Mouse (Mus musculus) lung, postnatal 36 days (tissue): ENCODE measurements at regions not wholly inside any gene's neighbourhood (a gene's known extent, or its start where the extent isn't known, plus 50 kb on each side); places are given as distances from the start of the nearest gene placed in this dataset.
"Not testable (repeated sequence)": the region's sequence is repeated elsewhere in the genome, so short reads cannot be mapped to it uniquely, and the experiment has no call there.

ENCODE experiments used
- DNase-seq: peaks from one replicate; pipeline ENCODE4 v3.0.0; 2022; ENCODE audit warnings: mixed read lengths

DNA sequence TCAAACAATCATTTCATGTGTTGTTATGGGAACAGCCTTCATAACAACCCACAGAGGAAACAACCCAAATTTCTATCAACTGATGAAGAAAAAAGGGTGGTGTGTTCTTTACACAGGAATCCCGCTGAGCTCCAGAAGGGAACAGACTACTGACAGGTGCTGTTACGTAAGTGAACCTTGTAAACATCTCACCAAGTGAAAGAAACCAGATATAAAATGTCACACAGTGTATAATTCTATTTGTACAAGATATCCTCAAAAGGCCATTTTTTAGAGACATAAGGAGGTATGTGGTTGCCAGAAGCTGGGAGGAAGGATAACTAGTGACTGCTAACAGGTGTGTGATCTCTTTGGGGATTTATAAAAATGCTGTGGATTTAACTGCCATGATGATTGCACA is 119.9 kb downstream of the Plod2 start:
- DNase-seq, result no peak

DNA sequence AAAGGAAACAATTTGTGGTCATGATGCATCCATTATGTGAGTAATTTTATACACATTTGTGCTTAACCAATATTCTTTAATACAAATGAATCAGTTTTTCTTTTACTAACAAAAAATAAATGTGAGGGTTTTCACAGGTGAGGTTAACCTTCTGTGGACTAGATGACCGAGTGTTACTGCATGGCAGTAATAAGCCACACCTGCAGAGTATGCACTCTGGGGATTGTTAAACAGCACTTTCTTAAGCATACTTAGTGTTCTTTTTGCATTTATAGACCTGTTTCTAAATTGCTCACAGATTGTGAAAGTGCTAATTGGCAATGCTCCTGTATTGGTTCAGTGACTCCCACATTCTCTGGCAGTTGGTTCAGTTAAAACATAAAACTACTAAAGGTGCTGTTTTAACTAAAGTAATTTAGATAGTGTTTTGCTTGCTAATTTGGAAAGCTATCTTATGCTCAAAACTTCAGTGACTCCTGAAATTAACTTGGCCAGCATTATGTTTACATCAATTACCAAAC is 125.4 kb downstream of the Plod2 start:
- no peak for DNase-seq

- DNase-seq, result no peak
Observed at GRCm38 (mm10) chr9:92671966-92672365, 129.9 kb downstream of the Plod2 start.

DNA sequence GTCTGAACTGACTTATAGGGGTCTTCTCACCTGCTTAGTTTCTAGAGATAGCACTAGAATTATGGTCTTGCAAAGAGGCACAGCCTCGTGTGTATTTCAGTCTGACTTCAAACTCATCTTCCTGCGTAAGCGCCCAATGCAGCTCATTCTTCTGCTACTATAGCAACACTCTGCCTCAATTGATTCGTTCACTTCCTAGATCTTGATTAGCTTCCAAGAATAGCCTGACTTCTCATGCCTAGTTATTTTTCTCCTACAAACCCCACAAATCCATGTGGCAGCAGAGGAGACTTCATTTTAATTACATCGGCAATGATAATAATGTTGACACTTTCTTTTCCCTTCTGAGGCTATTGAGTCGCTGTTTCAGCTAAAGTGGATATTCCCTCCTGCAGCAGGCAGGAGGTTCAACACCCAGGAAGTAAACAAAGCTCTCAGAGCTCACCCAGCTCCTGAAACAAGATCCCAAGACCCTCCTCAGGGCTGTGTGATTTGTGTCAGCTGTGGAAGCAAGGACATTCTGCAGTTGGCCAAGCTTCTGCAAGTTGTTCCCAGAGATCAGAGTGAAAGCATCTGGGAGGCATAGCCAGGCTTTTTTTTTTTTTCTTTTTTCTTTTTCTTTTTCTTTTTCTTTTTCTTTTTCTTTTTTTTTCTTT is 152.5 kb downstream of the Plod2 start:
- peak; percentile 3 for DNase-seq

DNA sequence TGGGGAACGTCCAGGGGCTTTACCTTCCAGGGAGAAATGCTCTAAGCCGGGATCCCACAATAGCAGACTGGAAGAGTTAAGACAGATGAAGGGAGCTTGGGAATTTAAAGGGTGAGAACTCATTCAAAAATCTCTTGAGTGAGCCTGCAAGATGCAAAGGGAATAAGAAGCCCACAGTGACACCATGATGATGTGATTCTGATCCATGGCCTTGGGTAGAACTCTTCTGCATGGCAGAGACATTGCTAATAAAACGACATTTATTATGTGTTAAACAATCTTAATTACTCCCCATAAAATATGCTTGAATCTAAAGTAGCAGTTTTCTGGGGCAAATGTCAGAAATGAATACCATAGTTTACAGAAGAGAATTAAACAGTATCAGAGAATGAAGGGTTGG is 155.9 kb downstream of the Plod2 start:
- DNase-seq, result no peak

DNA sequence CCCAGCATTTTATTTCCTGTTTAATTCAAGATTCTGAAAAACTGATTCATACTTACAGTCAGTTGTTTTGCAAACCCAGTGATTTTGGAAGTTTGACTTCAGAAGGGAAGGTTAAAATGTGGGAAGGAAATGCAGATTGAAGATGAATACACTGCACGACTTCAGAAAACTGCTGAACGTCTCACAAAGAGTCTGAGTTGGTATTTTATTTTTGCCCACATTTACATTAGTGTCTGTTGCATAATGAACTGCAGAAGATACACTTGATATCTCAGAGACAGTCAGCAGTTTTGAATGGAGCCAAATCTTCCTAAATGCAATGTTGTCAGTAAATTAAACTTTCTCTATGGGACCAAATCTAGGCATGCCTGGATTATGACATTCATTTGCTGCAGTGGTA is 162.7 kb downstream of the Plod2 start:
- DNase-seq, result no peak

- no peak for DNase-seq
Observed at GRCm38 (mm10) chr9:92707011-92707410, 165.0 kb downstream of the Plod2 start.

DNA sequence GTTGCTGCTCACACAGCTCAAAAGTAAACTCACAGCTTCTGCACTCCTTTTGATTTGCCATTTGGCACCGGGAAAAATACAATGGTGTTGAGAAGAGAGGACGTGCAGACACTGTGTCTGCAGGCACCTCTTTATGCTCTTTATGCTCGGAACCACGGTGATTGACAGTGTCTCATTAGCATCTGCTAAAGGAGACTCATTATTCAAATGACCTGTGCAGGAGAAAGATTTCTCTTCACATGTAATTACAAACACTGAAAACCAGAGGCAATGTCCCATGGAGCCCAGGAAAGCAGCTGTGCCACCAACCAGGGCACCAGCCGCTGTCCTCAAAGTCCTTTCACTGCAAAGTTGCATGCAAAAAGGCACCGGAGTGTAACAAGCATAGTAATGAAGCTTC is 175.2 kb downstream of the Plod2 start:
- DNase-seq, result no peak

DNA sequence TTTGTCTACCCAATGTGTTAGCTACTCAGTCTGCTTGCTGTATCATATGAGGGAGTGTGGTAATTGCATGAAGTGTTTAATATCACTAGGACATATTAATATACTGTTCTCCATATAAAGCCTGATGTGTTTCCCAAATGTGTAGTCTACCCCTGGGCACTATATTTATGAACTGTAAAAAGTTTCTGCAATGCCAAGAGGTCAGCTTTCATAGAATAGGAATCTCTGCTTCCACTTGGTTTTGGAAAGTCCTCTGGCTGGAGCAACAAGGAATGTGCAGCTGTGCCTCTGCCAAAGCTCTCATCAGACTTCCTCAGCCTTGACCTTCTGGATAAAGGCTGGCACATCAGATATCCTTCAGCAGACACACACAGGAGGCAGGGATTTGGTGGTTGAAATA is 176.3 kb downstream of the Plod2 start:
- peak; percentile 7 for DNase-seq

- DNase-seq, result no peak
Observed at GRCm38 (mm10) chr9:92719251-92719650, 177.2 kb downstream of the Plod2 start.

DNA sequence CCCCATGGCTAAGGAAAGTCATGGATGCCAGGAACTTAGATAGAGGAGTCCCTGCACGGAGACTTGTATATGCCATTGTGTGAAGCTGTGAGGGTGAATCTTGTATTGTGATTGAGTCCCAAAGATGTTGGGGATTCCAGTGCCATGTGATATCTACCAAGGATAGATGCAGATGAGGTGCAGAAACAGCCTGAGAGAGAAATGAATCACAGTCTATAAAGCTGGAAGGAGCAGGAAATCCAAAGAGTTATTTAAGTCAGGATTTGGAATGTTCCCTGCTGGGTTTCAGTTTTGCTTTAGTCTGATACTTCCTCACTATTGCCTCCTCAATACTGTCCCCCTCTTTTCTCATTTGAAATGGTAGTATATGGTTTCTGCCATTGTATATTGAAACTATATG is 186.8 kb downstream of the Plod2 start:
- no peak for DNase-seq

DNA sequence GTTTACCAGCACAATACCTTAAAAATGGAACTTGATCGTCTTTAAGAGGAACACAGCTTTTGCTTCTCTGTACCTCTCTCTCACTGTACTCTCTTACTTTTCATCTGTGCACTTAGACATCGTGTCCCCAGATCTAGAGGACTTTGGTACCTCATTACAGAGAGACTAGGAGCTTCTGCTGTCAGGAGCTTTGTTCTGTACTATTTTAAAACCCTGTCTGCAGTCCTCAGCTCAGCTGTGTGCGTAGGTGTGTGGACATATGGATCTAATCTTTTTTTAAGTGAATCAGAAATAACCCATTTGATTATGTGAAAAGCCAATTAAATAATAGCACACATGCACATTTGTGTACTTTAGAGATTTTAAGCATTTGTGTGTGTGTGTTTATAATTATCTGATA is 189.4 kb downstream of the Plod2 start:
- no peak for DNase-seq

DNA sequence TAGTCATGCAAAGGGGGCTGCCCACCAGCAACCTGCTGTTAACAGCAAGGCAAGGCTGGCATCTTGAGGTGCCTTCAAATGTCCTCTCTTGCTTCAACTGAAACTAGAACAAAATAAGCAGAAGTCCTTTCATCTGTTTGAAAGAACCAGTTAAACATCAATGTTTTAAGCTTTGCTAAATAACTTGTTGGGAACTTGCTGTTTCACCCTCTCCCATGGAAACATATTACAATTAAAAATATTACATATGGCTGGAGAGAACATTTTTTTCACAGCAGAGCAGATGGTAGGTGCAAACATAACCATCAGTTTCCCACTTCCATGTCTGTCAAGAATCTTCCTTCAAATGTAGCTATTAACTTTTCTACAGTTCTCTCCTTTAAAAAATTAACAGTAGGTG is 225.5 kb downstream of the Plod2 start:
- DNase-seq, result no peak

GRCm38 (mm10) chr9:92768432-92768831 is 226.4 kb downstream of the Plod2 start:
- DNase-seq, result no peak

GRCm38 (mm10) chr9:92769528-92769927 is 227.5 kb downstream of the Plod2 start:
- DNase-seq, result peak; percentile 35

DNA sequence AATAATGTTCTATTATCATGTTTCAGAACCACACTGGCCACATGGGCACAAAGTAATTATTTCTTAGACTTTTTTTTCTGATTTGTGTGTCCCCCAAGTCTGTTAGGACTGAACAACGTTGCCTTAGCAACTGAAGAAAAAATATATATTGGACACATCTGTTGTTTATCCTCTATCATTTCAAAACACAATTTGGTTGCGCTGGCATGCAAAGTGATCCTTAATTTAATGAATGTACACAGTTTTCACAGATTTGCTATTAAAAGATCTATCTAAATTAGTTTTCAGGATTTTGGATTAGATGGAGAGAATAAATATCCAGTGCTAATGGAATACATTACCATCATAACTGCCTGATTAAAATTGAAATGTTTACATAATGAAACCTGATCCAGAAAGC is 229.0 kb downstream of the Plod2 start:
- DNase-seq, result no peak

- DNase-seq, result no peak
Observed at GRCm38 (mm10) chr9:92771716-92772115, 229.7 kb downstream of the Plod2 start.

DNA sequence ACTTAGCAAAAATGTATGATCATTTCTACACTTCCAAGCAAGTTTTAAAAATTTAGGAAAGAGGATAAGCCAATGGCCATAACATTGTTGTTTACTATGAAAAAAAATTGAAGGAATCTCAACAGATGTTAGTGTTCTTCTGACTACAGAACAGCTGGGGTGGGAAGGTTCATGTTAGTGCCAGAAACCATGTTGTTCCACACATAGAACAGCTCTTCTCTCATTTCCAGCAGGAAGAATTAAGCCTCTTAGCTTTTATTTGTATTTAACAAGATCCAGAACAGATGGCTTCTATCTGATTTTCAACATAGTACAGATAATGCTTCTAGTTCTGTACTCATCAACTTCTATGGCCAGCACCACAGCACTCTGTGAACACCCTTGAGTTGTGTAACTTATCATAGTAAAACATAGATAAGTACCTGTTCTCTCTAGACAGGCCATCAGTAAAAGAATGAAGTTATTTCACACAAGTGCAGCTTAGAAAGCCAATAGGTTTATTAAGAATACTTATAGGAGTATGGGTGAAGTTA is 241.0 kb downstream of the Plod2 start:
- DNase-seq, result no peak

- no peak for DNase-seq
Observed at GRCm38 (mm10) chr9:92799695-92800094, 257.7 kb downstream of the Plod2 start.

DNA sequence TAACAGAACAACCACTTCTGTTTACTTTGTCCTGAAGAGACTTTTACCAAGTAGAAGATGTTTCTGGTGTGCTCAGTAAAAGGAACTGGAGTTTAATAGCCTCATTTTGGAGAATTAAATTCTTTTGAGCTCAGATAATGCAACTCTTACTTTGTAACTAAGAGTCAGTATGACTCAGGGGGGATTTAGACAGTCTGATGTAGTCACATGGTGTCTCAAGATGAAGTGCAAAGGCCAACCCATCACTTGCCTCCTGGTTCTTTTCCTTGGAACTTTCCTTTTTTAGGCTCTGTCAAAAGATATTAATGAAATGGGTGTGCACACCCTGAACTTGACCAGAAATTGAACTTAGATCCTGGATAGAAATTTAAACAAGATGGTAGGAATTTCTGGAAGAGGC is 267.4 kb downstream of the Plod2 start:
- no peak for DNase-seq

- no peak for DNase-seq
Observed at GRCm38 (mm10) chr9:92820721-92821120, 278.7 kb downstream of the Plod2 start.

- no peak for DNase-seq
Observed at GRCm38 (mm10) chr9:92826708-92827353, 284.8 kb downstream of the Plod2 start.

DNA sequence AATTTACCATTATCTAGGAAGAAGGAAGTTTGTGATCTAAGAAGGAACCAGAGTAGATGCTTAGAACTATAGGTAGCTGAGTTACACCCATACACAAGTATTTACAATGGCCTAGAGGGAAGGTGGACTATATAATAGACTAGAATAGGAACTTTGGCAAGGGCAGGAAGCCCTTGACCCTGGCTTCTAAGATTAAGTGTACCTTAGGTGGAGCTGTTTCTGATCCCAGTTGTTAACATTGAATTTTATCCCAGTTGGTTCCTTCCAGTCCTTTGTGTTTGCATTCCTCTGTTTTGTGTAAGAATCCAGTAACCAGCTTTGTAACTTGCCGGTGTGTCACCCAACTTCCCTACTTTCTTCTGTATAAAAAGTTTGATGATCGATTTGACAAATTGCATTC is 294.1 kb downstream of the Plod2 start:
- DNase-seq, result not testable (repeated sequence)

- DNase-seq, result no peak
Observed at GRCm38 (mm10) chr9:92856410-92857083, 314.5 kb downstream of the Plod2 start.
